Comparison of ENCODE assay signal across 8 mouse cellular contexts in the genomic region with DNA sequence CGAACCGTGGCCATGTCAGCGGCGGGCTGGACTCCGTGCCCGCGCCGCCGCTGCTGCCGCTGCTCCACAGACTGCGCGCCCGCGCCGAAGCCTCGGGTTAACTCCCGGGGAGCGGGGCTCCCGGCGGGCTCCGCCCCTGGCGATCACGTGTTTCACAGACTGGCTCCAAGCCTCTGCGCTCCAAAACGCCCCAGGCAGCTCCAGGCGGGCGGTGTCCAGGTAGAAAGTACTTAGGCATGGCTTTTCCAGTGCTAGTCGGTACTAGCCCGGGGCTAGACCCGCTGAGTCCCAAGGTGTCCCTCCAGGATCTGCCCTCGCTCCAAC. TPM values are rescaled to one million over a fixed set of nuclear protein-coding genes. Genes with fewer than 3 reads are reported as not detected.
DNase-seq lines count a peak whose midpoint lies in the region; ATAC-seq lines count a peak whose summit lies in the region.

Gene Depdc7, minus strand, starts transcription at position 138 of the 324 bp plus-strand sequence.

- peak within 1 kb of the TSS; percentile 71 for H3K9ac ChIP-seq in midbrain, embryonic 11.5 days (ENCODE audit: low read length)

- DNase-seq in adrenal gland, postnatal 10 days: peak; percentile 96
- DNase-seq in embryo, embryonic 11.5 days (ENCODE audit: low read depth, low spot score): peak; percentile 80
- peak; percentile 89 for DNase-seq in kidney, adult 11 months
- peak; percentile 85 for DNase-seq in left cerebral cortex, postnatal 4 days
- DNase-seq in midbrain, embryonic 11.5 days (ENCODE audit: low spot score, missing footprints): peak; percentile 97
- DNase-seq in right cerebral cortex, postnatal 4 days: peak; percentile 83

- H3K9me3 ChIP-seq in midbrain, embryonic 11.5 days (ENCODE audit: control insufficient read depth, low read length): no peaks in the 10 kb centered on the region

- H3K4me1 ChIP-seq in midbrain, embryonic 11.5 days (ENCODE audit: control insufficient read depth, insufficient read depth, low read length): no peaks in the 10 kb centered on the region

- no peak within 1 kb of the TSS for H3K27ac ChIP-seq in midbrain, embryonic 11.5 days (ENCODE audit: low read depth, low read length)

- intact Hi-C loops in left cerebral cortex, postnatal 4 days (cut with DNase I): no loop called here

- ATAC-seq in granulocyte monocyte progenitor cell, adult 5-6 weeks (replicated peaks; ENCODE audit: poor library complexity, severe bottlenecking): peak; percentile 61
- peak; percentile 93 for ATAC-seq in midbrain, embryonic 11.5 days (ENCODE audit: low FRiP score)
- ATAC-seq in activated CD4-positive, CD25-positive, alpha-beta regulatory T cell, adult 4 months: no peak

- no peaks in the 10 kb centered on the region for H3K36me3 ChIP-seq in midbrain, embryonic 11.5 days (ENCODE audit: control insufficient read depth, insufficient read depth, low read length)

- WGBS in midbrain, embryonic 11.5 days: under 1% methylated on average over 31 of the region's 31 CpGs

- H3K4me2 ChIP-seq in midbrain, embryonic 11.5 days: peak within 1 kb of the TSS; percentile 92

- H3K4me3 ChIP-seq in midbrain, embryonic 11.5 days (ENCODE audit: low read depth, low read length): peak within 1 kb of the TSS; percentile 64

- H3K27me3 ChIP-seq in midbrain, embryonic 11.5 days (ENCODE audit: control insufficient read depth, insufficient read depth, low read length): peaks cover 11% of the 10 kb centered on the region; the same call in 1 of the 2 replicates

RNA-seq across cellular contexts. Expression of gene Depdc7, which starts in this region (rescaled TPM):
- 1 to 10 TPM; 4.9 TPM for total RNA-seq in adrenal gland, postnatal 10 days (2021)
- total RNA-seq in granulocyte monocyte progenitor cell, adult 5-6 weeks (2014; fragmentation: Nextera tagmentation): 2.4 and 2.9 TPM in 2 replicates
- 4.7 and 11.6 TPM in 2 replicates for total RNA-seq in granulocyte monocyte progenitor cell, adult 5-6 weeks (2017)
- 1 to 10 TPM in 1 of 2 experiments, under 1 TPM in 1; 0.89 to 1.2 TPM for total RNA-seq in left cerebral cortex, postnatal 4 days (2021)
- 4.0 and 5.5 TPM in 2 replicates for polyA plus RNA-seq in midbrain, embryonic 11.5 days (2014; fragmentation: Nextera tagmentation; extraction: Ambion mirVana)
- not detected for polyA plus RNA-seq in activated CD4-positive, CD25-positive, alpha-beta regulatory T cell, adult 4 months (2017; shearing (Covaris generic))
